In the genomic region with DNA sequence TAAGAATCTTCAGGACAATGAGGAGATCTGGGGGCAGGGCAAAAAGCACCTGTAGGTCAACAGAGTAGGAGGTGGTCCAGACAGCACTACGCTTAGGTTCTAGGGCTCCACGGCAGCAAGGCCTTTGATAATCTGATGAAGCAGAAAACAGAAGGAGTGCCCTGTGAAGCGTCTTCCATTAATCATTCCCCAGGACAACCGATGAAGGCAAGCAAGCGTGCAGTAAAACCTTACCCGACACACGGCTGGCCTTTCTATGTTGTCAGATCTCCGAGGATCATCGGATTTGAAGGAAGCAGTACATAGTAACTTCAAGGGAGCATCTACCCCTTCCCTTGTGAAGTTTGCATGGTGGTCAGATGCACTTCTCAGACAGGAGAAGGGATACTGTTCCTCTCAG, we compare ENCODE assay signal across 26 mouse cellular contexts. TPM values are rescaled to one million over a fixed set of nuclear protein-coding genes. Genes with fewer than 3 reads are reported as not detected.
DNase-seq lines count a peak whose midpoint lies in the region; ATAC-seq lines count a peak whose summit lies in the region.
"Had no signal": no experiment of that assay in that cellular context is flagged by ENCODE, and none has a peak within 500 bp of the region (broad histone marks: within the 10 kb centered on the region; RNA-seq: fewer than 3 reads in every experiment).

No protein-coding gene starts in this region.

- H3K9ac ChIP-seq in hindbrain, embryonic 11.5 days (ENCODE audit: low read depth, low read length): no peak overlapping the region
- H3K9ac ChIP-seq in hindbrain, embryonic 13.5 days: no peak overlapping the region
- no peak overlapping the region for H3K9ac ChIP-seq in neural tube, embryonic 11.5 days (ENCODE audit: low read length)
- H3K9ac ChIP-seq: forebrain, embryonic 13.5 days; heart, embryonic 12.5 days; hindbrain, embryonic 15.5 days; limb, embryonic 13.5 days; lung, embryonic 15.5 days; midbrain, embryonic 12.5 days; stomach, embryonic 15.5 days had no signal

- 39% methylated on average over 9 of the region's 9 CpGs for WGBS in hindbrain, embryonic 11.5 days
- 31% methylated on average over 9 of the region's 9 CpGs for WGBS in hindbrain, embryonic 13.5 days
- 27% methylated on average over 9 of the region's 9 CpGs for WGBS in neural tube, embryonic 11.5 days
- 48% methylated on average over 9 of the region's 9 CpGs for WGBS in limb, embryonic 10.5 days

- no peaks in the 10 kb centered on the region for H3K9me3 ChIP-seq in hindbrain, embryonic 11.5 days (ENCODE audit: control insufficient read depth, low read length)
- H3K9me3 ChIP-seq in hindbrain, embryonic 13.5 days: peaks cover 3% of the 10 kb centered on the region; the same call in 1 of the 2 replicates
- no peaks in the 10 kb centered on the region for H3K9me3 ChIP-seq in neural tube, embryonic 11.5 days (ENCODE audit: control insufficient read depth, low read length)
- H3K9me3 ChIP-seq in limb, embryonic 10.5 days (replicated peaks): no peaks in the 10 kb centered on the region
- H3K9me3 ChIP-seq: lung, embryonic 15.5 days; stomach, embryonic 15.5 days had no signal

- no peaks in the 10 kb centered on the region for H3K27me3 ChIP-seq in hindbrain, embryonic 11.5 days (ENCODE audit: control insufficient read depth, insufficient read depth, low read length)
- no peaks in the 10 kb centered on the region for H3K27me3 ChIP-seq in hindbrain, embryonic 13.5 days
- no peaks in the 10 kb centered on the region for H3K27me3 ChIP-seq in neural tube, embryonic 11.5 days (ENCODE audit: control insufficient read depth, insufficient read depth, low read length)
- no peaks in the 10 kb centered on the region for H3K27me3 ChIP-seq in limb, embryonic 10.5 days (ENCODE audit: low read depth, poor library complexity, severe bottlenecking)
- H3K27me3 ChIP-seq: forebrain, embryonic 13.5 days; heart, embryonic 12.5 days; hindbrain, embryonic 15.5 days; limb, embryonic 13.5 days; lung, embryonic 15.5 days; midbrain, embryonic 12.5 days; stomach, embryonic 15.5 days had no signal

- no peak for ATAC-seq in hindbrain, embryonic 11.5 days (ENCODE audit: low FRiP score)
- no peak for ATAC-seq in hindbrain, embryonic 13.5 days (ENCODE audit: low FRiP score)
- ATAC-seq in neural tube, embryonic 11.5 days (ENCODE audit: insufficient read depth, low FRiP score, low TSS enrichment): no peak
- no peak for ATAC-seq in megakaryocyte progenitor cell, adult 5-6 weeks (replicated peaks; ENCODE audit: poor library complexity)
- ATAC-seq: CD4-positive, CD25-positive, alpha-beta regulatory T cell, adult 4 months; forebrain, embryonic 13.5 days; inflammation-experienced regulatory T-cells, adult 6 months had no signal

- no peak overlapping the region for H3K27ac ChIP-seq in hindbrain, embryonic 11.5 days (ENCODE audit: low read depth, low read length)
- H3K27ac ChIP-seq in hindbrain, embryonic 13.5 days: no peak overlapping the region
- no peak overlapping the region for H3K27ac ChIP-seq in neural tube, embryonic 11.5 days (ENCODE audit: low read depth, low read length)
- H3K27ac ChIP-seq in limb, embryonic 10.5 days: no peak overlapping the region
- H3K27ac ChIP-seq: forebrain, embryonic 13.5 days; hindbrain, embryonic 15.5 days; limb, embryonic 13.5 days; lung, embryonic 15.5 days; midbrain, embryonic 12.5 days; stomach, embryonic 15.5 days had no signal

- no peaks in the 10 kb centered on the region for H3K4me1 ChIP-seq in hindbrain, embryonic 11.5 days (replicated peaks; ENCODE audit: control insufficient read depth, insufficient read depth, low read length)
- 0 out of 2 replicates have a peak, but pooled peaks cover 5% of the 10 kb centered on the region for H3K4me1 ChIP-seq in hindbrain, embryonic 13.5 days (replicated peaks)
- H3K4me1 ChIP-seq in neural tube, embryonic 11.5 days (ENCODE audit: control insufficient read depth, insufficient read depth, low read length): no peaks in the 10 kb centered on the region
- H3K4me1 ChIP-seq in limb, embryonic 10.5 days: no peaks in the 10 kb centered on the region
- H3K4me1 ChIP-seq: forebrain, embryonic 13.5 days; heart, embryonic 12.5 days; hindbrain, embryonic 15.5 days; limb, embryonic 13.5 days; lung, embryonic 15.5 days; midbrain, embryonic 12.5 days; stomach, embryonic 15.5 days had no signal

- H3K36me3 ChIP-seq in hindbrain, embryonic 11.5 days (ENCODE audit: control insufficient read depth, insufficient read depth, low read length): no peaks in the 10 kb centered on the region
- no peaks in the 10 kb centered on the region for H3K36me3 ChIP-seq in hindbrain, embryonic 13.5 days
- H3K36me3 ChIP-seq in neural tube, embryonic 11.5 days (ENCODE audit: control insufficient read depth, insufficient read depth, low read length): no peaks in the 10 kb centered on the region
- no peaks in the 10 kb centered on the region for H3K36me3 ChIP-seq in limb, embryonic 10.5 days
- H3K36me3 ChIP-seq: heart, embryonic 12.5 days; hindbrain, embryonic 15.5 days; limb, embryonic 13.5 days; lung, embryonic 15.5 days; midbrain, embryonic 12.5 days; stomach, embryonic 15.5 days had no signal

- peak; percentile 7 for DNase-seq in hindbrain, embryonic 11.5 days (ENCODE audit: low spot score)
- peak; percentile 19 for DNase-seq in neural tube, embryonic 11.5 days (ENCODE audit: low spot score)
- no peak for DNase-seq in neural tube, embryonic 10.5 days (ENCODE audit: extremely low spot score, low spot score)
- DNase-seq in kidney, postnatal 4 days: peak; percentile 15 to 35
- DNase-seq in limb, embryonic 10.5 days (ENCODE audit: low spot score): no peak
- DNase-seq: adrenal gland, postnatal 14 days; cerebellum, adult 11 months; cerebellum, adult 9-10 months; gastrocnemius, postnatal 14 days; heart, postnatal 4 days; right cerebral cortex, postnatal 25 days had no signal

- no peak overlapping the region for H3K4me3 ChIP-seq in hindbrain, embryonic 11.5 days (ENCODE audit: low read depth, low read length)
- no peak overlapping the region for H3K4me3 ChIP-seq in hindbrain, embryonic 13.5 days
- no peak overlapping the region for H3K4me3 ChIP-seq in neural tube, embryonic 11.5 days (ENCODE audit: low read depth, low read length)
- no peak overlapping the region for H3K4me3 ChIP-seq in limb, embryonic 10.5 days
- H3K4me3 ChIP-seq: forebrain, embryonic 13.5 days; heart, embryonic 12.5 days; hindbrain, embryonic 15.5 days; limb, embryonic 13.5 days; lung, embryonic 15.5 days; midbrain, embryonic 12.5 days; myocyte; stomach, embryonic 15.5 days had no signal

- H3K4me2 ChIP-seq in hindbrain, embryonic 11.5 days (replicated peaks; ENCODE audit: low read depth, low read length): no peak overlapping the region
- no peak overlapping the region for H3K4me2 ChIP-seq in hindbrain, embryonic 13.5 days
- H3K4me2 ChIP-seq in neural tube, embryonic 11.5 days (ENCODE audit: low read depth): no peak overlapping the region
- H3K4me2 ChIP-seq: forebrain, embryonic 13.5 days; heart, embryonic 12.5 days; hindbrain, embryonic 15.5 days; limb, embryonic 13.5 days; liver, embryonic 11.5 days; lung, embryonic 15.5 days; midbrain, embryonic 12.5 days; stomach, embryonic 15.5 days had no signal

RNA-seq across cellular contexts. Expression of a gene that starts 46.3 kb away (rescaled TPM):
- 1.3 and 2.1 TPM in 2 replicates for polyA plus RNA-seq in hindbrain, embryonic 11.5 days (2014; fragmentation: Nextera tagmentation; extraction: Ambion mirVana)
- polyA plus RNA-seq in hindbrain, embryonic 13.5 days (2015; fragmentation: Nextera tagmentation; extraction: Ambion mirVana): 1.1 and 1.6 TPM in 2 replicates
- polyA plus RNA-seq in neural tube, embryonic 11.5 days (2014; fragmentation: Nextera tagmentation; extraction: Ambion mirVana): 0.68 and 0.82 TPM in 2 replicates
- 0.58 and 0.81 TPM in 2 replicates for polyA plus RNA-seq in limb, embryonic 10.5 days (2016; fragmentation: Nextera tagmentation; extraction: Ambion mirVana)
- not detected in 2 replicates for total RNA-seq in megakaryocyte progenitor cell, adult 5-6 weeks (2015)
- total RNA-seq in megakaryocyte progenitor cell, adult 5-6 weeks (2017): not detected in 2 replicates
- total RNA-seq: granulocyte monocyte progenitor cell, adult 5-6 weeks; megakaryocyte, adult 5-6 weeks had no signal
- polyA plus RNA-seq: myocyte had no signal

Comparison
In these comparisons a context has a peak if more than half of its experiments do, and no peak if none do; other contexts are left out.
1. DNase-seq: peak in hindbrain, embryonic 11.5 days (single experiment), neural tube, embryonic 11.5 days (single experiment) and kidney, postnatal 4 days (2 of 2); none in neural tube, embryonic 10.5 days (single experiment) and limb, embryonic 10.5 days (single experiment).